Mouse (Mus musculus): ENCODE measurements around the gene Fsd1.

The Fsd1 gene

GRCm38 (mm10) chr17:56032127-56032733 is 45.9 kb downstream of the Fsd1 start:
- peak; percentile 48 for DNase-seq

- DNase-seq = no peak
Measured at GRCm38 (mm10) chr17:56032831-56033230, 46.5 kb downstream of the Fsd1 start.

- no peak for DNase-seq
Measured at GRCm38 (mm10) chr17:56034040-56034725, 47.9 kb downstream of the Fsd1 start.

GRCm38 (mm10) chr17:56034726-56035100 is 48.4 kb downstream of the Fsd1 start:
- no peak for DNase-seq

- no peak for DNase-seq
Measured at GRCm38 (mm10) chr17:56035216-56035615, 48.9 kb downstream of the Fsd1 start.

GRCm38 (mm10) chr17:56036176-56036900 is 50.0 kb downstream of the Fsd1 start, which contains the start of gene Sh3gl1:
Gene Sh3gl1, minus strand, starts transcription at chr17:56036635.
- DNase-seq = peak; percentile 99

- DNase-seq = no peak
Measured at GRCm38 (mm10) chr17:56036901-56037287, 50.6 kb downstream of the Fsd1 start.

- no peak for DNase-seq
Measured at GRCm38 (mm10) chr17:56038583-56039261, 52.4 kb downstream of the Fsd1 start.

- no peak for DNase-seq
Measured at GRCm38 (mm10) chr17:56039345-56039744, 53.0 kb downstream of the Fsd1 start.

GRCm38 (mm10) chr17:56040030-56040856 is 53.9 kb downstream of the Fsd1 start, which contains the start of gene Chaf1a:
Gene Chaf1a, plus strand, starts transcription at chr17:56040439.
- peak; percentile 96 for DNase-seq

GRCm38 (mm10) chr17:56040857-56041163 is 54.5 kb downstream of the Fsd1 start:
- DNase-seq = no peak

Data from kidney, adult 18-20 months (tissue).